Mouse (Mus musculus) mature B cell (primary cell): Measurements from ENCODE around the gene Acp6.

Source experiments
- in situ Hi-C: fragments of 300-500 bp; cut with MboI; formaldehyde crosslinking; loops from 2 replicates; pipeline ENCODE4 v1.14.3; 2019

Acp6 gene

GRCm38 (mm10) chr3:97196571-97196970, 38.0 kb downstream of the Acp6 start:
- in situ Hi-C loops = no loop called here

DNA sequence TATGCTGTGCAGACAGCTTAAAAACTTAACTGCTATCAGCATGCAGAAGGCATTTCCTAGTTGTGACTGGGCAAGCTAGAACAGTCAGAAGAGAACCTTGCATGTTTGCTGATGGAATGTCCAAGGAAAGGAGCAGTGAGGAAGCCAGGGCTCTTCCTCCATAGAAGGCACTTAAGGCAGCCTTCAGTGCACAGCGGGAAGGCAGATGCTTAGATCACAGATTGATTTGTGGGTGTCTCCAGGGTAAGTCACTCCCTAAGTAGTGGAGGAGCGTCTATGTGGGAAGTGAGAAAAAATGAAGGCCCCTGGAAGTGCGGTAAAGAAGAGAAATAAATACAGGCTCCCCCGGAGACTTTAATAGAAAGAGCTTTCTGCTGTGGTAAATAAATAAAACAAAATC, 40.7 kb downstream of the Acp6 start:
- in situ Hi-C loops = no loop called here

GRCm38 (mm10) chr3:97201943-97202342, 43.4 kb downstream of the Acp6 start:
- in situ Hi-C loops = loop anchor here (10.0 kb wide), 1 partner anchor 133 kb away; no protein-coding TSS in a partner anchor

GRCm38 (mm10) chr3:97203880-97204279, 45.3 kb downstream of the Acp6 start:
- in situ Hi-C loops = loop anchor here (10.0 kb wide), 1 partner anchor 131 kb away; no protein-coding TSS in a partner anchor

- in situ Hi-C loops = loop anchor here (10.0 kb wide), 1 partner anchor 128 kb away; no protein-coding TSS in a partner anchor
These were observed 47.9 kb downstream of the Acp6 start for GRCm38 (mm10) chr3:97206521-97206920.

DNA sequence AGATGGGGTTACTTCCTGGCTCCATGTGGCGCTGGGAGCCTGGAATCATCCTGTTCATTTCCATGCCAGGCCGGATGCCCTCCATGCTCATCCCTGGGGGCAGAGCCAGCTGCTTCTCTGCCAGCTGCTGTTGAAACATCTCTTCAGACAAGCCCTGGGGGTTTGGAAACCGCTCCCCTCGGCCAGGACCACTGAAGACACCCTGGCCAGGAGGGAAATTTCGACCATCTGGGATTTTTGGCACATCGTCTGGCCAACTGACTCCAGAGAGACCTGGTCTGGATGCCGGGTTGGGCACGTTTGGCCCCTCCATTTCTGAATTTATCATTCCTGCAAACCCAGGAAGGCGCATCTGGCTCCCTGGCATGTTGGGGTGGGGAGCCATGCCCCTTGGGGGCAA, 50.8 kb downstream of the Acp6 start:
- in situ Hi-C loops = loop anchor here (10.0 kb wide), 1 partner anchor 125 kb away; no protein-coding TSS in a partner anchor

DNA sequence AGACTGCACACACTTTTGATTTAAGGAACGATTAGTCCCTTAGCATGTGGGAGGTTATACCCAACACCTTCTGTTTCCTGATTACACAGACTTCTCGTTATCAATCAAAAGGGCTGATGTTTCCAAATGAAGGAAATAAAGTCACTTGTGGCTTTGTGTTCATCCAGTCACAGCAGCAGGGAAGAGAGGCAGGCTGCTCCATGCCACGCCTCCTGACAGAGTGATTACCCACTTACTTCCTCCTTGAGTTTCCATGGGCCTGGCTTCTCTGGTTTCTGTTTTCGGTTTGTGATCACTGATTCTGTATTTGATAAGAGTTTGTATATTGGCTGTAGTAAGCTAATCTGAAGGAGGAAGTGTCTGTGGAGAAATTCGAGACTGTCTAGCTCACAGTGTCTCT, 52.6 kb downstream of the Acp6 start:
- in situ Hi-C loops = no loop called here

DNA sequence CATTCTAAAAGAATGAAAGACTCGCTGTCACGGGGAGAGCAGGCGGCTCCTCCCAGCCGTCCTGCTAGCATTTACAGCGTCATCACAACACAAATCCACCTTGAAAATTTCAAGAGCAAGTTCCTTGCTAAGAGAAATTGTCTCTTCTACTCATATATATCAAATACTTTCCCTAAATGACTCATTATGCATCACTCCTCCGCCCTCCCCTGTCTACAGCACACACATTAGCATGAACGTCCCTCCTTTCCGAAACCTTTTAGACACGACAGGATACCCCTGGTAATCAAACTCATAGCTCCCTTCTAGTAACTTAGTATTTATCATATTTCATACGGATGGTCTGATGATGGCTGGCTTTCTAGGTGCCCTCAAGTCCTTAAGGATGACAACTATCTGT, 55.3 kb downstream of the Acp6 start:
- in situ Hi-C loops = no loop called here

DNA sequence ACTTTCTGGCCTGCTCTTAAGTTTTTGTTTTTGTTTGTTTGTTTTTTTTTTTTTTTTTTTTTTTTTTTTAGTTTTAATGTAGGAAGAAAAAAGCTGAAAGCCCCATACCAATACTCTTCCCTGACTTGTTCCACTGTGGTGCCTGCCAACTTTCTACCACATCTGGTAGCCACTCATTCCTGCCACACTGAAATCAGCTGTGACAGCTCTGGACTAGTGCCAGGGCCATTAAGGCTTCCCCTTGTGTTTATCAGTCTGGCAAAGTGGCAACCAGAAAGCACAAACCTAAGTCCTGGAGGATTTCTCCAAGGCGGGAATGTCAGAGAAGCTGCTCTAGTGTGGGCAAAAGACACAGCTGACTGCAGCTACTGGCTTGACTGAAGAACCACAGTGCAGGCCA, 55.9 kb downstream of the Acp6 start:
- in situ Hi-C loops = no loop called here

DNA sequence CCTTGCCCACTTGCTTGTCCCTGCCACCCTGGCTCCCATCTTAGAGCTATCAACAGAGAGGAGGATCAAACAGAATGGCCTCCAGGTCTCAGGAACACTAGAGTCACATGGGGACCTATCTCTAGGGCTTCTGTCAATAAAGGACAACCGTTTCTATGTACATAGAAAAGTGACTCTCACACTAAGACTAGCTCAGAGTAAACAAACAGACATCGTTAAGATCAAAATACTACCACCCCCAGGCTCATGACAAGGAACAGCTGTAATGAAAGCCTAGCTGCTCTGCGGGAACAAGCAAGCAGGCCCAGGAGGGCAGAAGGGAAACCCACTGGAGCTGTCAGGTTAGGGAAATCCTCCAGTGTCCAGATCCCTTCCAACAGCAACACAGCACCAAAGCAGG, 56.9 kb downstream of the Acp6 start:
- in situ Hi-C loops = no loop called here

GRCm38 (mm10) chr3:97223261-97223660, 64.7 kb downstream of the Acp6 start:
- in situ Hi-C loops = no loop called here

DNA sequence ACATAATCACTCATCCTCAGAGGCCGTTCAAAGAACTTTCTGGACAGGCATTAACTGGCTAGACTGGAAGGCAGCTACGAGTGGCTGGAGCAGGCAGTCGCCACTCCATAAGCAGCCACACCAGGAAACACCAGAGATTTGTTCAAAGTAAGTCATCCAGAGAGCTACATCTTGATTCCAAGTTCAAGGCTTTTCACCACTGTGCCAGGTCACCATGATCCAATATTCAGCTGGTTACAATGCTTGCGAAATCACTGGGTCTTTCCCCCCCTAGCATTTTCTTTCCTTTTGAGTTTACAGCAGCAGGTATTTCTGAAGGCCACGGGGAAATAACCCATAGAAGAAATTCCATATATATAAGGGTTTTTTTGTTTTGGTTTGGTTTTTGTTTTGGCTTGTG, 66.7 kb downstream of the Acp6 start:
- in situ Hi-C loops = no loop called here

GRCm38 (mm10) chr3:97226719-97227118, 68.1 kb downstream of the Acp6 start:
- in situ Hi-C loops = no loop called here
